Mouse (Mus musculus): Measurements from ENCODE around the gene Elovl4.

DNA sequence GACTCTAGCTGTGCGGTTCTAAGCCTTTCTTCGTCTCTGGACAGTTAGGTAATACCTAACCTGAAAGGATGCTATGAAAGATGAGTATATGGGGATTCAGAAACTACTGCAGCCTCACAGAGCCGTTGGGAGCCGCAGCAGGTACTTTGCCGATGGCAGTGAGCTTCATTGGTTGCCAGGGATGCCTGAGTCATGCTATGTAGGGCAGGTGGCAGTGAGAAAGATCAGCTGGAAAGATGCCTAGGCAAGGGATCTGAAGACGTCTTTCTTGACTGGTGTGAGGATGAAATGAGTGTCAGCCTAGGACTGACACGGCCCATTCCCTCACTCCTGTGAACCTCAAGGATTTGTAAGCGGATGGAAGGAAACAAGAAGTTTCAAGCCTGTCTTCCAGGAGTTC is 8.2 kb downstream of the Elovl4 start:
- TF ChIP-seq POLR2A (IDR thresholded peaks at IDR 0.05; ENCODE audit: control insufficient read depth, extremely low read depth, insufficient read depth, low read length, poor library complexity) (no peak), CTCF (IDR thresholded peaks at IDR 0.05; ENCODE audit: borderline replicate concordance, control insufficient read depth, extremely low read depth, insufficient read depth, low read length, poor library complexity) (no peak)
